Mouse (Mus musculus) stomach, embryonic 16.5 days (tissue): ENCODE measurements at regions not wholly inside any gene's neighbourhood (a gene's known extent, or its start where the extent isn't known, plus 50 kb on each side); places are given as distances from the start of the nearest gene placed in this dataset.

ENCODE experiments used
- ATAC-seq: fragments of 200-750 bp; cut with Nextera tagmentation; 2 replicates; pipeline ENCODE4 v1.8.0; 2017; ENCODE audit warnings: moderate number of reproducible peaks, moderate TSS enrichment; ENCODE audit not compliant: insufficient read depth, low FRiP score
- H3K27ac ChIP-seq: fragments of 300-500 bp; sonication (generic); 2 replicates; pipeline ENCODE4 v1.5.1; 2014; ENCODE audit warnings: low read length
- H3K27me3 ChIP-seq: fragments of 300-500 bp; sonication (generic); 2 replicates; pipeline ENCODE4 v1.6.1; 2014; ENCODE audit warnings: low read length, control low read depth, mixed read lengths; ENCODE audit not compliant: control insufficient read depth, insufficient read depth
- H3K36me3 ChIP-seq: fragments of 300-500 bp; sonication (generic); 2 replicates; pipeline ENCODE4 v1.6.1; 2014; ENCODE audit warnings: low read length; ENCODE audit not compliant: control insufficient read depth, insufficient read depth
- H3K4me1 ChIP-seq: fragments of 300-500 bp; sonication (generic); 2 replicates; pipeline ENCODE4 v1.6.1; 2014; ENCODE audit warnings: low read length, control low read depth, mixed read lengths; ENCODE audit not compliant: control insufficient read depth, insufficient read depth
- H3K4me2 ChIP-seq: fragments of 300-500 bp; sonication (generic); 2 replicates; pipeline ENCODE4 v1.6.1; 2014; ENCODE audit warnings: low read depth, low read length, mixed read lengths
- H3K4me3 ChIP-seq: fragments of 300-500 bp; sonication (generic); replicated peaks from 2 replicates; pipeline ENCODE4 v1.5.1; 2014; ENCODE audit warnings: mild to moderate bottlenecking, low read length
- H3K9ac ChIP-seq: fragments of 300-500 bp; sonication (generic); 2 replicates; pipeline ENCODE4 v1.6.1; 2014; ENCODE audit warnings: low read length
- H3K9me3 ChIP-seq: fragments of 300-500 bp; sonication (generic); replicated peaks from 2 replicates; pipeline ENCODE4 v1.6.1; 2016; ENCODE audit warnings: low read length, control low read depth; ENCODE audit not compliant: control insufficient read depth
- WGBS: fragments of 180-500 bp; shearing (Covaris S2); extraction: QIAGEN DNeasy Blood & Tissue Kit; methylation state at CpG from one replicate; pipeline ENCODE4 v1.1.7; 2014; 5-methylcytosine and 5-hydroxymethylcytosine counted together

GRCm38 (mm10) chr1:136710196-136710595 is 85.5 kb downstream of the Zfp281 start:
- H3K27ac ChIP-seq: no peak overlapping the region
- H3K4me3 ChIP-seq: no peak overlapping the region
- 0 out of 2 replicates have a peak, but pooled peaks cover 3% of the 10 kb centered on the region for H3K9me3 ChIP-seq
- no peak for ATAC-seq
- no peaks in the 10 kb centered on the region for H3K4me1 ChIP-seq
- H3K9ac ChIP-seq: no peak overlapping the region
- WGBS: 73% methylated on average over 4 of the region's 4 CpGs
- no peak overlapping the region for H3K4me2 ChIP-seq
- no peaks in the 10 kb centered on the region for H3K36me3 ChIP-seq
- H3K27me3 ChIP-seq: no peaks in the 10 kb centered on the region

GRCm38 (mm10) chr1:136711243-136711642 is 86.5 kb downstream of the Zfp281 start:
- H3K36me3 ChIP-seq: no peaks in the 10 kb centered on the region
- no peak overlapping the region for H3K9ac ChIP-seq
- H3K27ac ChIP-seq: no peak overlapping the region
- no peaks in the 10 kb centered on the region for H3K27me3 ChIP-seq
- 0 out of 2 replicates have a peak, but pooled peaks cover 3% of the 10 kb centered on the region for H3K9me3 ChIP-seq
- ATAC-seq: no peak
- WGBS: 85% methylated on average over 7 of the region's 7 CpGs
- H3K4me1 ChIP-seq: no peaks in the 10 kb centered on the region
- no peak overlapping the region for H3K4me2 ChIP-seq
- H3K4me3 ChIP-seq: no peak overlapping the region

DNA sequence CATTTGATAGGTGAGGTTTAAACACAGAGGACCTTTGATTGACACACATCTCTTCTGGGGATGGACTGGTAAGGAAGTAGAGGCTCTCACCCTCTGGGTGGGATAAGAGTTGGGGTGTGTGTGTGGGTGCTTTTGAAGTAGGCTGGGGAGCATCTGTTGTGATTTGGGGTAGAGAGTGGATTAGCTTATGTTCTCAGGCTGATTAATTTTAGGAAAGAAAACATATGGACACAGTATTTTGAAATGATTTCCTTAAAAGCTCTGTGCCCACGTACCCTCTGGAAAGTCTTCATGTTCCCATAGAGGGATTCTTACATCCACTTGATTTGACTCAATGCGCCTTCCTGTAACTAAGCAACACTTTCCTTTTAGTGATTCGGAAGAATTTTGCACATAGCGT is 89.4 kb downstream of the Zfp281 start:
- Histone ChIP-seq H3K9ac (no peak overlapping the region), H3K27me3 (no peaks in the 10 kb centered on the region), H3K9me3 (0 out of 2 replicates have a peak, but pooled peaks cover 3% of the 10 kb centered on the region), H3K27ac (no peak overlapping the region), H3K4me2 (no peak overlapping the region), H3K36me3 (no peaks in the 10 kb centered on the region), H3K4me3 (no peak overlapping the region), H3K4me1 (peaks cover 5% of the 10 kb centered on the region; the same call in 1 of the 2 replicates)
- ATAC-seq: no peak
- WGBS: 65% methylated on average over 4 of the region's 4 CpGs

- no peak for ATAC-seq
- WGBS: 59% methylated on average over 11 of the region's 11 CpGs
- no peak overlapping the region for H3K9ac ChIP-seq
These were observed 90.3 kb downstream of the Zfp281 start for GRCm38 (mm10) chr1:136714987-136715386.

GRCm38 (mm10) chr1:136717830-136718517 is 93.3 kb downstream of the Zfp281 start:
- Histone ChIP-seq H3K36me3 (no peaks in the 10 kb centered on the region), H3K4me2 (peak overlapping the region; percentile 39), H3K27me3 (no peaks in the 10 kb centered on the region), H3K27ac (peak overlapping the region; percentile 66), H3K4me1 (peaks cover 5% of the 10 kb centered on the region; the same call in 1 of the 2 replicates), H3K9ac (peak overlapping the region; percentile 34; the same call in 1 of the 2 replicates), H3K4me3 (no peak overlapping the region), H3K9me3 (no peaks in the 10 kb centered on the region)
- 35% methylated on average over 15 of the region's 15 CpGs for WGBS
- ATAC-seq: peak; percentile 50; the same call in 1 of the 2 replicates

More at GRCm38 (mm10) chr1:136714987-136715386, 90.3 kb downstream of the Zfp281 start:
- no peaks in the 10 kb centered on the region for H3K36me3 ChIP-seq
- no peak overlapping the region for H3K4me2 ChIP-seq
- H3K4me1 ChIP-seq: peaks cover 5% of the 10 kb centered on the region; the same call in 1 of the 2 replicates
- no peak overlapping the region for H3K27ac ChIP-seq
- no peaks in the 10 kb centered on the region for H3K27me3 ChIP-seq
- H3K4me3 ChIP-seq: no peak overlapping the region
- H3K9me3 ChIP-seq: 0 out of 2 replicates have a peak, but pooled peaks cover 3% of the 10 kb centered on the region

- H3K27ac ChIP-seq: no peak overlapping the region
- H3K4me2 ChIP-seq: no peak overlapping the region
- H3K9me3 ChIP-seq: no peaks in the 10 kb centered on the region
- no peaks in the 10 kb centered on the region for H3K36me3 ChIP-seq
- H3K27me3 ChIP-seq: no peaks in the 10 kb centered on the region
- 89% methylated on average over 13 of the region's 13 CpGs for WGBS
- no peak overlapping the region for H3K4me3 ChIP-seq
- no peaks in the 10 kb centered on the region for H3K4me1 ChIP-seq
- H3K9ac ChIP-seq: no peak overlapping the region
- no peak for ATAC-seq
These were observed 99.2 kb downstream of the Zfp281 start for GRCm38 (mm10) chr1:136723839-136724443.

DNA sequence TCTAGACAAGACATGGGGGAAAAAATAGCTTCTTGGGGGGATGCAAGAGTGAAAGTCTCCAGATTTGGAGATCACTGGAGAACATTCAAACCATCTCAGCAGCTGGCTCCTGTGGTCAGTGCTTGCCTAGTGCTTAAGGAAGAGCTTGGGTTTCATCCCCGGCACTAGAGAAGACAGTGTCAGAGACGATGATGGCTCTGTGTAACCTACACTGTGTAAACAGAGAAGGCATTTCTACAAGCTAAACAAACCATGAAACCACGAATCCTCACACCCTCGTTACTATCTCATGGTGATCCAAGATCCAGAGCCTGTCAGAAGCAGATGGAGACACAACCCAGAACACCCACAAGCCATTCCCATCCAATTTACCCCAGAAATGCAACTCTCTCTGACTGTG is 100.5 kb downstream of the Zfp281 start:
- Histone ChIP-seq H3K4me1 (no peaks in the 10 kb centered on the region), H3K27ac (no peak overlapping the region), H3K9ac (no peak overlapping the region), H3K4me2 (no peak overlapping the region), H3K4me3 (no peak overlapping the region), H3K36me3 (no peaks in the 10 kb centered on the region), H3K9me3 (no peaks in the 10 kb centered on the region), H3K27me3 (no peaks in the 10 kb centered on the region)
- 32% methylated on average over 4 of the region's 4 CpGs for WGBS
- ATAC-seq: no peak

- H3K9ac ChIP-seq: no peak overlapping the region
- no peak overlapping the region for H3K4me3 ChIP-seq
- no peaks in the 10 kb centered on the region for H3K4me1 ChIP-seq
- no peaks in the 10 kb centered on the region for H3K9me3 ChIP-seq
- no peak overlapping the region for H3K4me2 ChIP-seq
- H3K27ac ChIP-seq: no peak overlapping the region
- H3K27me3 ChIP-seq: no peaks in the 10 kb centered on the region
- H3K36me3 ChIP-seq: no peaks in the 10 kb centered on the region
- no peak for ATAC-seq
- 60% methylated on average over 11 of the region's 11 CpGs for WGBS
These were observed 101.6 kb downstream of the Zfp281 start for GRCm38 (mm10) chr1:136726145-136726935.
